Comparison of ENCODE assay signal across 35 mouse cellular contexts in the genomic region with DNA sequence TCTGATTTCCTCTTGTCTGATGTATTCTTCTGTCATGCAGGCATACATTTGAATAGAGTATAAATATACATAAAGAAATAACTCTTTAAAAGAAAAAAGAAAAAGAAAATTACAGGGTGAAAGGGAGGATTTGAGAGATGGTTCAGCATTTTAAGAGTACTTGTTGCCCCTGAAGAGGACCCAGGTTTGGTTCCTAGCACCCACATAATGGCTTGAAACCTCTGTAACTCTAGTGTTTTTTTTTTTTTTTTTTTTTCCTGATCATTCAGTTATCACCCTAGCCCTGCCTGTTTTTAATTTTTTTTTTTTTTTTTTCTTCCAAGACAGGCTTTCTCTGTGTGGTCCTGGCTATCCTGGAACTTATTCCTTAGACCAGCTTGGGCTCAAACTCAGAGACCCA.
"Had no signal": no experiment of that assay in that cellular context is flagged by ENCODE, and none has a peak within 500 bp of the region (broad histone marks: within the 10 kb centered on the region; RNA-seq: fewer than 3 reads in every experiment).

No protein-coding gene starts in this region.

- H3K9ac ChIP-seq: heart, embryonic 12.5 days; heart, embryonic 13.5 days; heart, embryonic 15.5 days; hindbrain, embryonic 12.5 days; hindbrain, embryonic 13.5 days; hindbrain, embryonic 14.5 days; hindbrain, embryonic 15.5 days; intestine, embryonic 15.5 days; kidney, embryonic 15.5 days had no signal

- H3K9me3 ChIP-seq: heart, embryonic 10.5 days; heart, embryonic 12.5 days; heart, embryonic 13.5 days; heart, embryonic 15.5 days; hindbrain, embryonic 10.5 days; hindbrain, embryonic 12.5 days; hindbrain, embryonic 13.5 days; hindbrain, embryonic 15.5 days; intestine, embryonic 15.5 days; kidney, embryonic 15.5 days had no signal

- H3K27ac ChIP-seq: heart, embryonic 10.5 days; heart, embryonic 13.5 days; heart, embryonic 15.5 days; hindbrain, embryonic 10.5 days; hindbrain, embryonic 12.5 days; hindbrain, embryonic 13.5 days; hindbrain, embryonic 14.5 days; hindbrain, embryonic 15.5 days; hindbrain, postnatal 0 days; intestine, embryonic 15.5 days; kidney, embryonic 15.5 days; kidney, postnatal 0 days; layer of hippocampus, adult 2 months had no signal

- H3K36me3 ChIP-seq: heart, embryonic 10.5 days; heart, embryonic 12.5 days; heart, embryonic 15.5 days; hindbrain, embryonic 12.5 days; hindbrain, embryonic 13.5 days; hindbrain, embryonic 15.5 days; intestine, embryonic 15.5 days; kidney, embryonic 15.5 days had no signal

- DNase-seq: heart, postnatal 10 days; heart, postnatal 14 days; heart, postnatal 36 days; heart, postnatal 4 days; kidney, adult 11 months; kidney, adult 18-20 months; kidney, adult 2 months; kidney, adult 8-10 months; kidney, adult 9 months; kidney, postnatal 10 days; kidney, postnatal 14 days; kidney, postnatal 25 days; kidney, postnatal 36 days; kidney, postnatal 4 days; layer of hippocampus, adult 9-11 months; layer of hippocampus, postnatal 36 days had no signal

- ATAC-seq: hindbrain, embryonic 16.5 days; hindbrain, postnatal 0 days; inflammation-experienced regulatory T-cells, adult 6 months; intestine, embryonic 15.5 days; intestine, embryonic 16.5 days; intestine, postnatal 0 days had no signal

- H3K27me3 ChIP-seq: heart, embryonic 12.5 days; heart, embryonic 13.5 days; heart, embryonic 15.5 days; hindbrain, embryonic 12.5 days; hindbrain, embryonic 13.5 days; hindbrain, embryonic 15.5 days; intestine, embryonic 15.5 days; kidney, embryonic 15.5 days had no signal

- H3K4me3 ChIP-seq: heart, embryonic 10.5 days; heart, embryonic 12.5 days; heart, embryonic 13.5 days; heart, embryonic 15.5 days; hindbrain, embryonic 10.5 days; hindbrain, embryonic 12.5 days; hindbrain, embryonic 13.5 days; hindbrain, embryonic 15.5 days; intestine, embryonic 15.5 days; kidney, embryonic 15.5 days; layer of hippocampus, adult 2 months had no signal

- H3K4me1 ChIP-seq: hindbrain, embryonic 10.5 days; hindbrain, embryonic 12.5 days; hindbrain, embryonic 13.5 days; hindbrain, embryonic 15.5 days; intestine, embryonic 15.5 days; kidney, embryonic 15.5 days had no signal

- H3K4me2 ChIP-seq: heart, embryonic 11.5 days; heart, embryonic 12.5 days; heart, embryonic 13.5 days; heart, embryonic 15.5 days; hindbrain, embryonic 12.5 days; hindbrain, embryonic 13.5 days; hindbrain, embryonic 14.5 days; hindbrain, embryonic 15.5 days; intestine, embryonic 15.5 days; kidney, embryonic 15.5 days had no signal
